Mouse (Mus musculus) liver, embryonic 14.5 days (tissue): ENCODE measurements around the gene Slc12a4.

Source experiments
- CTCF ChIP-seq: IDR thresholded peaks from 2 replicates; pipeline ENCODE4 v1.5.1; 2016; ENCODE audit warnings: antibody characterized with exemption, low read depth, control low read depth
- EP300 ChIP-seq: IDR thresholded peaks from 2 replicates; pipeline ENCODE4 v1.6.1; 2016; ENCODE audit warnings: antibody characterized with exemption, low read depth

DNA sequence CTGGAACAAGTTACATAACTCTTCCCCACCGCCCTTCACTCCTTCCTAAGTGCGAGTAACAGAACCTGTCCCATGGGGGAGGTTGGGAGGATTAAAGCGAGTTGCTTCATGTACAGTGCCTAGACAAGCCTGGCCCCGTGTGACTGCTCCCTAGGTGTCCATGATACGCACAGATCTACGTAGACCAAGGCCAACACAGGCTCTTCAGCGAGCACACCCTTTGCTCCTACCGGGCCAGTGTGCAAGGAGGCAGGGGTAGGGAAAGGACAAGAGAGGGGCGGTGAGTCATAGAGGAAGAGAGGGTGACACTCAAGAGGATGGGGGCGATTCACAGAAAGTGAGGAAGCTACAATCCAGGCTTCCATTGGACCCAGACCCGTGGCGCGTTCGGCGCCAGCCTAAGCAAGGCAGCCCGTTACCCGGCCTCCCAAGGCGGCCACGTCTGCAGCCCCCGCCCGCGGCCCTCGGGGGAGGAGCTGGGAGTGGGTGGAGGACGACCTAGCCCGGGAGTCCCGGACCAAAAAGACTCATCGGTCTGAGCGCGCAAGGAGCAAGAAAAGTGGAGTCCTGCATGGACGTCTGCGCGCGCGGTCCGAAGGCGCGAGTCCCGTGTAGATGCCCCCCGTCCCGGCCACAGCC, 512 bp downstream of the Slc12a4 start:
- TF ChIP-seq CTCF (no peak), EP300 (no peak)
